In the genomic region with DNA sequence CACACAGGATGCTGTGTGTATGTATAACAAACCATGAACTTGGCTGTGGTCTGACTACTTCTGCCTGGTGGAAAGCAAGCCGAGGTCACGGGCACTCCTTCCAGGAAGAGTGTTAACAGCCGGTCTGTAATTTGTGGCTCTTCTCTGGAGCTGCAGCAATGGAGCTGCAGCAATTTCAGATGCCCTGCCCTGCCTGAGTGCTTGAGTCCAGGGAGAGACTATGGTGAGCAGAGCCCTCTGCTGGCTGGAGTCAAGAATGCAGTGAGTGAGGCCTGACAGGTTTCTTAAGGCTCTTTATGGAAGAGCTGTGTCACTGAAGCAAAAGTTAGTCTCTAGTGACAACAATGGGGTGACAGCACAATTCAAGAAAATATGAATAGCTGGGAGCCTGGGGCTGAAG, we compare ENCODE assay signal across 8 mouse cellular contexts.
DNase-seq lines count a peak whose midpoint lies in the region; ATAC-seq lines count a peak whose summit lies in the region.

No protein-coding gene starts in this region.

- no peak overlapping the region for H3K4me3 ChIP-seq in hindbrain, embryonic 15.5 days

- DNase-seq in R1 (ENCODE audit: low read depth, low spot score): peak; percentile 82
- peak; percentile 95 for DNase-seq in cerebellum, postnatal 14 days
- peak; percentile 90 for DNase-seq in gastrocnemius, adult 18-20 months (ENCODE audit: low spot score)
- peak; percentile 85 to 86 for DNase-seq in layer of hippocampus, postnatal 36 days
- DNase-seq in right cerebral cortex, postnatal 14 days: peak; percentile 90
- peak; percentile 85 for DNase-seq in urinary bladder, postnatal 25 days (ENCODE audit: low spot score)

- H3K27ac ChIP-seq in hindbrain, embryonic 15.5 days (replicated peaks): no peak overlapping the region

- no peak overlapping the region for H3K4me2 ChIP-seq in hindbrain, embryonic 15.5 days

- WGBS in hindbrain, embryonic 15.5 days: 6% methylated on average over 3 of the region's 3 CpGs

- ATAC-seq in hindbrain, embryonic 15.5 days (ENCODE audit: low FRiP score, low read depth): peak; percentile 69
- ATAC-seq in megakaryocyte, adult 5-6 weeks (ENCODE audit: poor library complexity, severe bottlenecking): peak; percentile 99

- no peaks in the 10 kb centered on the region for H3K9me3 ChIP-seq in hindbrain, embryonic 15.5 days

- H3K4me1 ChIP-seq in hindbrain, embryonic 15.5 days (replicated peaks): peaks cover 6% of the 10 kb centered on the region

- no peak overlapping the region for H3K9ac ChIP-seq in hindbrain, embryonic 15.5 days

- H3K36me3 ChIP-seq in hindbrain, embryonic 15.5 days: no peaks in the 10 kb centered on the region

- peaks cover 3% of the 10 kb centered on the region; the same call in 1 of the 2 replicates for H3K27me3 ChIP-seq in hindbrain, embryonic 15.5 days
